Mouse (Mus musculus) ES-Bruce4 (cell line): ENCODE data around the gene Rxfp1. TPM values are rescaled to one million over a fixed set of nuclear protein-coding genes. Genes with fewer than 3 reads are reported as not detected.
A peak's percentile ranks its signal among the peaks of the same experiment; 100 is the strongest.

Source experiments
- H3K27ac ChIP-seq: 2 replicates; pipeline ENCODE4 v1.5.1; 2012; ENCODE audit warnings: low read length, inconsistent platforms; ENCODE audit not compliant: insufficient read depth
- H3K27me3 ChIP-seq: 2 replicates; pipeline ENCODE4 v1.6.1; 2012; ENCODE audit warnings: mild to moderate bottlenecking, low read length, inconsistent platforms; ENCODE audit not compliant: control insufficient read depth, poor library complexity, insufficient read depth, severe bottlenecking
- H3K36me3 ChIP-seq: 2 replicates; pipeline ENCODE4 v1.6.1; 2012; ENCODE audit warnings: inconsistent platforms, mild to moderate bottlenecking, low read length, moderate library complexity; ENCODE audit not compliant: control insufficient read depth, poor library complexity, insufficient read depth, severe bottlenecking
- H3K4me1 ChIP-seq: one replicate; pipeline ENCODE4 v1.8.1; 2011; ENCODE audit warnings: low read length; ENCODE audit not compliant: control insufficient read depth, insufficient read depth
- H3K4me3 ChIP-seq: 2 replicates; pipeline ENCODE4 v1.5.1; 2011; ENCODE audit warnings: low read depth, mild to moderate bottlenecking, low read length
- H3K9ac ChIP-seq: 2 replicates; pipeline ENCODE4 v1.6.1; 2012; ENCODE audit warnings: low read depth, mild to moderate bottlenecking, inconsistent platforms; ENCODE audit not compliant: poor library complexity, severe bottlenecking
- H3K9me3 ChIP-seq: replicated peaks from 2 replicates; pipeline ENCODE4 v1.6.1; 2012; ENCODE audit warnings: mild to moderate bottlenecking, low read length, inconsistent platforms; ENCODE audit not compliant: control insufficient read depth, poor library complexity, insufficient read depth, severe bottlenecking
- CTCF ChIP-seq: IDR thresholded peaks from one replicate; pipeline ENCODE4 v1.8.1; 2011; ENCODE audit warnings: low read depth, low read length
- EP300 ChIP-seq: IDR thresholded peaks from 2 replicates; pipeline ENCODE4 v1.6.1; 2011; ENCODE audit warnings: low read depth, low read length; ENCODE audit not compliant: insufficient read depth
- POLR2A ChIP-seq: IDR thresholded peaks from one replicate; pipeline ENCODE4 v1.8.1; 2011; ENCODE audit warnings: low read length; ENCODE audit not compliant: insufficient read depth
- polyA plus RNA-seq: library from polyadenylated mRNA; stranded (reverse); fragments of >200 nt; gene quantifications from 2 replicates; pipeline ENCODE4 v1.2.4, GENCODE M21; 2011; ENCODE audit warnings: low read depth; ENCODE audit not compliant: missing spikeins, insufficient read depth, insufficient read length

The Rxfp1 gene
- polyA plus RNA-seq, 1 experiment = not detected

- no peak overlapping the region for H3K9ac ChIP-seq
- no peaks in the 10 kb centered on the region for H3K36me3 ChIP-seq
- H3K27me3 ChIP-seq = no peaks in the 10 kb centered on the region
- H3K27ac ChIP-seq = no peak overlapping the region
- H3K9me3 ChIP-seq = no peaks in the 10 kb centered on the region
- no peaks in the 10 kb centered on the region for H3K4me1 ChIP-seq
- no peak overlapping the region for H3K4me3 ChIP-seq
- TF ChIP-seq CTCF = no peak
- no peak for TF ChIP-seq EP300
These were observed 72.8 kb downstream of the Rxfp1 start for GRCm38 (mm10) chr3:79664787-79665408.

GRCm38 (mm10) chr3:79656682-79657081 is 81.0 kb downstream of the Rxfp1 start:
- Histone ChIP-seq H3K4me1 (no peaks in the 10 kb centered on the region), H3K9me3 (no peaks in the 10 kb centered on the region), H3K36me3 (no peaks in the 10 kb centered on the region), H3K27ac (no peak overlapping the region), H3K4me3 (no peak overlapping the region), H3K9ac (no peak overlapping the region), H3K27me3 (no peaks in the 10 kb centered on the region)
- TF ChIP-seq EP300 (no peak), POLR2A (no peak)

- no peak for TF ChIP-seq CTCF
- TF ChIP-seq EP300 = no peak
- no peak for TF ChIP-seq POLR2A
- Histone ChIP-seq H3K27ac (no peak overlapping the region), H3K9ac (no peak overlapping the region), H3K36me3 (no peaks in the 10 kb centered on the region), H3K27me3 (no peaks in the 10 kb centered on the region), H3K9me3 (no peaks in the 10 kb centered on the region), H3K4me1 (no peaks in the 10 kb centered on the region), H3K4me3 (no peak overlapping the region)
These were observed 85.6 kb downstream of the Rxfp1 start for GRCm38 (mm10) chr3:79652129-79652528.

- Histone ChIP-seq H3K27me3 (no peaks in the 10 kb centered on the region), H3K36me3 (peaks cover 7% of the 10 kb centered on the region), H3K4me1 (no peaks in the 10 kb centered on the region), H3K9ac (peak within 1 kb of the TSS; percentile 61), H3K4me3 (peak within 1 kb of the TSS; percentile 92), H3K9me3 (no peaks in the 10 kb centered on the region), H3K27ac (peak within 1 kb of the TSS; percentile 32; the same call in 1 of the 2 replicates)
- TF ChIP-seq EP300 (no peak), CTCF (no peak), POLR2A (no peak)
These were observed 108.3 kb downstream of the Rxfp1 start, which contains the start of gene Etfdh for GRCm38 (mm10) chr3:79629416-79629730. Gene Etfdh, minus strand, starts transcription at chr3:79629500.

- TF ChIP-seq CTCF = no peak
- 0 out of 2 replicates have a peak, but pooled peaks have one; percentile 8 for TF ChIP-seq EP300
- peak; percentile 92 for TF ChIP-seq POLR2A
These were observed 108.9 kb downstream of the Rxfp1 start, which contains the start of gene 4930579G24Rik for GRCm38 (mm10) chr3:79628561-79629415. Gene 4930579G24Rik, plus strand, starts transcription at chr3:79629079.

GRCm38 (mm10) chr3:79628182-79628560 is 109.5 kb downstream of the Rxfp1 start:
- Histone ChIP-seq H3K4me1 (no peaks in the 10 kb centered on the region), H3K4me3 (peak overlapping the region; percentile 92), H3K27me3 (no peaks in the 10 kb centered on the region), H3K36me3 (peaks cover 7% of the 10 kb centered on the region), H3K9me3 (no peaks in the 10 kb centered on the region), H3K9ac (peak overlapping the region; percentile 29), H3K27ac (peak overlapping the region; percentile 32; the same call in 1 of the 2 replicates)
- TF ChIP-seq POLR2A = no peak
- no peak for TF ChIP-seq EP300
- no peak for TF ChIP-seq CTCF

More at GRCm38 (mm10) chr3:79628561-79629415, 108.9 kb downstream of the Rxfp1 start, which contains the start of gene 4930579G24Rik:
- peak within 1 kb of the TSS; percentile 61 for H3K9ac ChIP-seq
- H3K27ac ChIP-seq = peak within 1 kb of the TSS; percentile 32; the same call in 1 of the 2 replicates
- H3K9me3 ChIP-seq = no peaks in the 10 kb centered on the region
- H3K4me3 ChIP-seq = peak within 1 kb of the TSS; percentile 92
- no peaks in the 10 kb centered on the region for H3K27me3 ChIP-seq
- H3K36me3 ChIP-seq = peaks cover 7% of the 10 kb centered on the region
- H3K4me1 ChIP-seq = no peaks in the 10 kb centered on the region
